In the genomic region with DNA sequence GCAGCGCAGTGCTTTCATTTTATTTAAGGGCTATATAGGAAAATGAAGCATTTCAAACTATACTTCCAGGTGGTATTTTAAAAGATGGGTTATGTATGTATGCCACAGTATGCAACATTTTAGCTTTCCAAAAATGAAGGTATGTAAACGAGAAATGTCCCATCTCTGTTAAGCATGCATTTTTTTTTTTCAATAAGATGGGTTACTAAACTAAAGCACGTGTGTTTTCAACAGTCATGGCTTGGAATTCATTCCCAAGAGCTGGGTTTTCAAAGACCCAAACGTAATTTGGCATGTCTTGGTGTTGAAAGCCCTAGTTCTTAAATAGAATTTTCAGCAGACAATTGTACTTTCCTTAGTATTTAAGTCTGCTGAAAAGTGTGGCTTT, we compare ENCODE assay signal across 8 mouse cellular contexts. TPM values are rescaled to one million over a fixed set of nuclear protein-coding genes. Genes with fewer than 3 reads are reported as not detected.
DNase-seq lines count a peak whose midpoint lies in the region; ATAC-seq and TF ChIP-seq lines count a peak whose summit lies in the region.

No protein-coding gene starts in this region.

- peaks cover 26% of the 10 kb centered on the region for H3K4me1 ChIP-seq in heart, embryonic 15.5 days (replicated peaks)
- peaks cover 17% of the 10 kb centered on the region for H3K4me1 ChIP-seq in G1E (ENCODE audit: insufficient read depth, low read depth, low read length)
- H3K4me1 ChIP-seq in forebrain, embryonic 15.5 days = peaks cover 31% of the 10 kb centered on the region

- peaks cover 33% of the 10 kb centered on the region for H3K79me2 ChIP-seq in macrophage (ENCODE audit: inconsistent target)

- H3K36me3 ChIP-seq in heart, embryonic 15.5 days = peaks cover 28% of the 10 kb centered on the region
- H3K36me3 ChIP-seq in G1E (replicated peaks) (peaks cover 30% of the 10 kb centered on the region), macrophage (ENCODE audit: inconsistent target) (peaks cover 21% of the 10 kb centered on the region)
- H3K36me3 ChIP-seq in forebrain, embryonic 15.5 days = peaks cover 25% of the 10 kb centered on the region

- no peak for ATAC-seq in heart, embryonic 15.5 days (replicated peaks; ENCODE audit: insufficient number of reproducible peaks, insufficient read depth, low FRiP score, low read depth)
- no peak for ATAC-seq in G1E (ENCODE audit: extremely low read depth, insufficient number of reproducible peaks, low FRiP score, poor library complexity, severe bottlenecking)
- ATAC-seq in forebrain, embryonic 15.5 days (replicated peaks) = no peak

- peak overlapping the region; percentile 97 for H3K27ac ChIP-seq in heart, embryonic 15.5 days
- H3K27ac ChIP-seq in forebrain, embryonic 15.5 days (replicated peaks) = peak overlapping the region; percentile 99
- H3K27ac ChIP-seq in macrophage = peak overlapping the region; percentile 78

- no peaks in the 10 kb centered on the region for H3K27me3 ChIP-seq in heart, embryonic 15.5 days
- H3K27me3 ChIP-seq in G1E (ENCODE audit: insufficient read depth, low read length) = no peaks in the 10 kb centered on the region
- no peaks in the 10 kb centered on the region for H3K27me3 ChIP-seq in forebrain, embryonic 15.5 days

- TF ChIP-seq CTCF in G1E (IDR thresholded peaks at IDR 0.05; ENCODE audit: low read depth, low read length) = no peak

- H3K4me2 ChIP-seq in heart, embryonic 15.5 days = peak overlapping the region; percentile 67
- peak overlapping the region; percentile 64 for H3K4me2 ChIP-seq in forebrain, embryonic 15.5 days (replicated peaks)

- DNase-seq in heart, postnatal 4 days = no peak
- no peak for DNase-seq in G1E (ENCODE audit: low spot score)
- DNase-seq in right cerebral cortex, postnatal 4 days = no peak
- DNase-seq in layer of hippocampus, adult 18-20 months (ENCODE audit: low spot score in 2 of 2) = no peak
- DNase-seq in kidney, postnatal 25 days = no peak

- peak overlapping the region; percentile 74 for H3K9ac ChIP-seq in heart, embryonic 15.5 days
- peak overlapping the region; percentile 99 for H3K9ac ChIP-seq in forebrain, embryonic 15.5 days (replicated peaks)

- H3K4me3 ChIP-seq in heart, embryonic 15.5 days = peak overlapping the region; percentile 76
- peak overlapping the region; percentile 99 for H3K4me3 ChIP-seq in G1E (ENCODE audit: low read depth, low read length)
- peak overlapping the region; percentile 82 for H3K4me3 ChIP-seq in forebrain, embryonic 15.5 days
- peak overlapping the region; percentile 46 for H3K4me3 ChIP-seq in macrophage (ENCODE audit: inconsistent target)

- H3K9me3 ChIP-seq in heart, embryonic 15.5 days (replicated peaks) = no peaks in the 10 kb centered on the region
- H3K9me3 ChIP-seq in G1E (replicated peaks) = no peaks in the 10 kb centered on the region
- no peaks in the 10 kb centered on the region for H3K9me3 ChIP-seq in forebrain, embryonic 15.5 days

- 11% methylated on average over 4 of the region's 4 CpGs for WGBS in heart, embryonic 15.5 days
- 10% methylated on average over 4 of the region's 4 CpGs for WGBS in forebrain, embryonic 15.5 days
- WGBS in macrophage (ENCODE audit: missing documents) = 11% methylated on average over 4 of the region's 4 CpGs

RNA-seq across cellular contexts. Expression of gene Eif4g2, which starts 0.9 kb away (rescaled TPM):
- polyA plus RNA-seq in heart, embryonic 15.5 days (2015; fragmentation: Nextera tagmentation; extraction: Ambion mirVana) = 528 and 555 TPM in 2 replicates
- 1,000 to 10,000 TPM in 1 of 2 experiments, 100 to 1,000 TPM in 1; 990 to 1,046 TPM for total RNA-seq in heart, postnatal 4 days (2021)
- 1,657 and 2,352 TPM in 2 replicates for total RNA-seq in G1E (2014; fragmentation: Nextera tagmentation)
- 708 and 731 TPM in 2 replicates for total RNA-seq in G1E (2017)
- 1,489 and 1,690 TPM in 2 replicates for polyA plus RNA-seq in G1E (2012)
- 1,139 and 1,168 TPM in 2 replicates for polyA plus RNA-seq in forebrain, embryonic 15.5 days (2015; fragmentation: Nextera tagmentation; extraction: Ambion mirVana)
- 1,000 to 10,000 TPM in 7 of 26 experiments, 100 to 1,000 TPM in 19; 537 to 1,562 (median 775) TPM for total RNA-seq in macrophage (2018; cell fraction: chromatin; rRNA removed)
- 100 to 1,000 TPM; 370 to 672 (median 491) TPM for total RNA-seq in macrophage (2018; cell fraction: cytosol; rRNA removed)
- total RNA-seq in macrophage (2018; cell fraction: nucleus; rRNA removed) = 100 to 1,000 TPM; 455 to 968 (median 653) TPM
- polyA plus RNA-seq in macrophage (2018) = 339 to 673 TPM (median 528 TPM) in 3 replicates
- total RNA-seq in layer of hippocampus, adult 18-20 months (2021) = 100 to 1,000 TPM; 609 to 616 TPM

RNA-seq across cellular contexts. Expression of gene Ctr9, which starts 55.0 kb away (rescaled TPM):
- 38.9 and 45.1 TPM in 2 replicates for polyA plus RNA-seq in heart, embryonic 15.5 days (2015; fragmentation: Nextera tagmentation; extraction: Ambion mirVana)
- 10 to 100 TPM; 29.1 to 32.2 TPM for total RNA-seq in heart, postnatal 4 days (2021)
- total RNA-seq in G1E (2014; fragmentation: Nextera tagmentation) (59.5 and 61.8 TPM in 2 replicates), G1E (2017) (63.9 and 68.7 TPM in 2 replicates)
- polyA plus RNA-seq in G1E (2012) (12.4 and 15.1 TPM in 2 replicates), macrophage (2018) (18.6 to 33.3 TPM (median 23.4 TPM) in 3 replicates)
- polyA plus RNA-seq in forebrain, embryonic 15.5 days (2015; fragmentation: Nextera tagmentation; extraction: Ambion mirVana) = 80.6 and 87.5 TPM in 2 replicates
- 10 to 100 TPM; 20.4 to 64.6 (median 39.5) TPM for total RNA-seq in macrophage (2018; cell fraction: chromatin; rRNA removed)
- 10 to 100 TPM; 12.0 to 23.0 (median 17.5) TPM for total RNA-seq in macrophage (2018; cell fraction: cytosol; rRNA removed)
- 10 to 100 TPM; 15.7 to 44.2 (median 23.5) TPM for total RNA-seq in macrophage (2018; cell fraction: nucleus; rRNA removed)
- 10 to 100 TPM; 43.8 to 43.9 TPM for total RNA-seq in layer of hippocampus, adult 18-20 months (2021)

Comparison
In these comparisons a context has a peak if more than half of its experiments do, and no peak if none do; other contexts are left out.
1. H3K4me3 ChIP-seq: peak in every context shown above with its lines; median percentile 99 in G1E; 82 in forebrain, embryonic 15.5 days; 76 in heart, embryonic 15.5 days; 46 in macrophage.